ENCODE assay signal across 8 mouse cellular contexts in genomic region chr8:126496915-126497314, GRCm38 (mm10). TPM values are rescaled to one million over a fixed set of nuclear protein-coding genes. Genes with fewer than 3 reads are reported as not detected.
DNase-seq lines count a peak whose midpoint lies in the region; ATAC-seq lines count a peak whose summit lies in the region.

No protein-coding gene starts in this region.

- peak overlapping the region; percentile 19; the same call in 1 of the 2 replicates for H3K9ac ChIP-seq in limb, embryonic 13.5 days

- ATAC-seq in limb, embryonic 13.5 days (ENCODE audit: low FRiP score, low read depth), result no peak

- H3K27ac ChIP-seq in embryonic facial prominence, embryonic 10.5 days (replicated peaks), result peak overlapping the region; percentile 88
- H3K27ac ChIP-seq in limb, embryonic 13.5 days, result peak overlapping the region; percentile 7; the same call in 1 of the 2 replicates

- WGBS in embryonic facial prominence, embryonic 10.5 days, result 84% methylated on average over 5 of the region's 5 CpGs
- WGBS in limb, embryonic 13.5 days, result 79% methylated on average over 5 of the region's 5 CpGs

- DNase-seq in heart, adult 11 months, result peak; percentile 92
- DNase-seq in heart, postnatal 10 days, result no peak
- peak; percentile 25 for DNase-seq in kidney, postnatal 14 days
- no peak for DNase-seq in kidney, adult 8-10 months
- no peak for DNase-seq in embryonic facial prominence, embryonic 10.5 days (ENCODE audit: low spot score)
- no peak for DNase-seq in ovary, postnatal 36 days (ENCODE audit: low spot score)
- DNase-seq in layer of hippocampus, postnatal 36 days, result no peak

- H3K4me1 ChIP-seq in embryonic facial prominence, embryonic 10.5 days, result peaks cover 26% of the 10 kb centered on the region
- H3K4me1 ChIP-seq in limb, embryonic 13.5 days, result peaks cover 19% of the 10 kb centered on the region

- intact Hi-C loops in heart, postnatal 10 days (cut with DNase I), result loop anchor here (1.0 to 5.0 kb wide), 6 partner anchors 85 to 480 kb away; no protein-coding TSS in a partner anchor

- no peak overlapping the region; the same call in 1 of the 2 replicates for H3K4me2 ChIP-seq in limb, embryonic 13.5 days (replicated peaks)

- H3K9me3 ChIP-seq in embryonic facial prominence, embryonic 10.5 days, result no peaks in the 10 kb centered on the region
- H3K9me3 ChIP-seq in limb, embryonic 13.5 days, result no peaks in the 10 kb centered on the region

- no peak overlapping the region for H3K4me3 ChIP-seq in embryonic facial prominence, embryonic 10.5 days
- no peak overlapping the region for H3K4me3 ChIP-seq in limb, embryonic 13.5 days

- H3K36me3 ChIP-seq in embryonic facial prominence, embryonic 10.5 days (replicated peaks), result no peaks in the 10 kb centered on the region
- H3K36me3 ChIP-seq in limb, embryonic 13.5 days, result no peaks in the 10 kb centered on the region

- H3K27me3 ChIP-seq in embryonic facial prominence, embryonic 10.5 days (replicated peaks; ENCODE audit: low read depth, poor library complexity, severe bottlenecking), result no peaks in the 10 kb centered on the region
- no peaks in the 10 kb centered on the region for H3K27me3 ChIP-seq in limb, embryonic 13.5 days

RNA-seq across cellular contexts. Expression of gene Tarbp1, which starts 22.1 kb away (rescaled TPM):
- 1 to 10 TPM; 5.7 to 6.2 TPM for total RNA-seq in heart, postnatal 10 days (2021)
- polyA plus RNA-seq in embryonic facial prominence, embryonic 10.5 days (2016; fragmentation: Nextera tagmentation; extraction: Ambion mirVana), result 2.7 and 2.8 TPM in 2 replicates
- 2.0 and 2.2 TPM in 2 replicates for polyA plus RNA-seq in limb, embryonic 13.5 days (2015; fragmentation: Nextera tagmentation; extraction: Ambion mirVana)
- 1 to 10 TPM; 4.4 to 4.6 TPM for total RNA-seq in layer of hippocampus, postnatal 36 days (2021)

Comparison
In these comparisons a context has a peak if more than half of its experiments do, and no peak if none do; other contexts are left out.
1. DNase-seq: peak in heart, adult 11 months (single experiment) and kidney, postnatal 14 days (single experiment); none in heart, postnatal 10 days (0 of 2), kidney, adult 8-10 months (0 of 2), embryonic facial prominence, embryonic 10.5 days (single experiment), ovary, postnatal 36 days (single experiment) and layer of hippocampus, postnatal 36 days (0 of 2).